Mouse (Mus musculus) 416B (cell line): ENCODE measurements around the gene Chmp5.
"Not testable (repeated sequence)": the region's sequence is repeated elsewhere in the genome, so short reads cannot be mapped to it uniquely, and the experiment has no call there.

ENCODE experiments used
- DNase-seq: peaks from one replicate; pipeline ENCODE4 v3.0.0; 2011; ENCODE audit warnings: low read depth

The Chmp5 gene

DNA sequence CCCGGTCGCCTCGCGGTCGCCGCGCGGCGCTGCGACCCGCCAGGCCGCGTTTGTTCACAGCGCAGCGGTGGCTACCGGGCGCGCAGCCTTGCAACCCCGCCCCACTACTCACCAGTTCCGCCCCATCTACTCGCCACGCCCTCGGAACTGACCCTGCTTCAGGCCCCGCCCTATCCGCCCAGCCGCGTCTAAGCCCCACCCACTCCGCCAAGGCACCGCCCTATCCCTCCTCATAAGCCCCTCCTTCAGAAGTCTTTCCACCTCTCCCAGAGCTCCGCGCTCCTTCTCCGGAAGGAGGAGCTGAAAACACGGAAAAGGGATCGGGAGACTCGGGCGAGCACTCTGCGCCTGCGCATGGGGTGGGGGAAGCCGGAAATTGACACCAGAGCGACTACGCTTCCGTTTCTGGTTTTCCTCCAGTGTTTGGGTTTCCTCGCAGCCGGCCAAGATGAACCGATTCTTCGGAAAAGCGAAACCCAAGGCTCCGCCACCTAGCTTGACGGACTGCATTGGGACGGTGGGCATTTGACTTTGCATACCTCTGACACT lies at the start of gene Chmp5, which contains the start of gene Bag1:
Gene Chmp5, plus strand, starts transcription at position 248 of the 549 bp plus-strand sequence.
Gene Bag1, minus strand, starts transcription at position 135 of the 549 bp plus-strand sequence.
- peak; percentile 99 for DNase-seq

DNA sequence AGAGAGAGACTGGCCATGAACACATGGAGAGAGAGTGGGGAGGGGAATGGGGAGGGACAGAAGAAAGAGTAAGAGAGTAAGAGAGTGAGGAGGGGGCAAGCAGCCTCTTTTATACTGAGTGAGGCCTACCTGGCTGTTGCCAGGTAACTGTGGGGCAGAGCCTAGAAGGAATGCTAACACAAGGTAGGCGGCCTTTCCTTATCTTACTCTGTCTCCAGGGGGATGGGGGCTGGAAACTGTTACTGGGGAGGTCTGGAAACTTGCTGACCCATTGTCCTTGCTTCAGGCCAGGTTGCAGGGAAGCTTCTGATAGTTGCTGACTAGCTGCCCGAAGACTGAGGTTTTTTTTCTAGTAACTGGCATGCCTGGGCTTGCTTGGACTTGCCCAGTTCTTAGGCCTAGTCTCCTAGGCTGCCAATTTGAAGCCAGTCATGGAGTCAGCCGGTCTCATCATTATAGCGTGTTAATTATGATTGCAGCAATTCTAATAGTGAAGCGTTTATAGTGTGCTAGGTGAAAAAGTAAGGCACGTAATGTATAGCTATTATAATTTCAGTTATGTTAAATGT lies 49.6 kb upstream of the Chmp5 start:
- DNase-seq: no peak

DNA sequence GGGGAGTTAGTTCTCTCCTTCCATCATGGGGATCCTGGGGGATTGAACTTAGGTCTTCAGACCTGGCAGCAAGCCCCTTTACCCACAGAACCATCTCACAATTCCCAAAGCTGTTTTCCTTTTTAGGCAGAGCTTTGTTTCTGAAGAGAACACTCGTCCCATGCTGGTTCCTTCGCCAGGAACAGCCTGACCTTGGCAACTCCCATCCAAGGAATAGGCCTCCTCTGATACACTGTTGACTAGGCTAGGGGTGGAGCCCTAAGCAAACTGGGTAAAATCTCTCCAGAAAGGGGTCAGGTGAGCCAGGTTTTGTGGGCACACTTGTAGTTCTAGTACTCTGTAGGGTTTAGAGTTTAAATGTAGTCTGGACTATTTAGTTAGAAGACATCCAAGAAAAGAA lies 48.9 kb upstream of the Chmp5 start:
- no peak for DNase-seq

DNA sequence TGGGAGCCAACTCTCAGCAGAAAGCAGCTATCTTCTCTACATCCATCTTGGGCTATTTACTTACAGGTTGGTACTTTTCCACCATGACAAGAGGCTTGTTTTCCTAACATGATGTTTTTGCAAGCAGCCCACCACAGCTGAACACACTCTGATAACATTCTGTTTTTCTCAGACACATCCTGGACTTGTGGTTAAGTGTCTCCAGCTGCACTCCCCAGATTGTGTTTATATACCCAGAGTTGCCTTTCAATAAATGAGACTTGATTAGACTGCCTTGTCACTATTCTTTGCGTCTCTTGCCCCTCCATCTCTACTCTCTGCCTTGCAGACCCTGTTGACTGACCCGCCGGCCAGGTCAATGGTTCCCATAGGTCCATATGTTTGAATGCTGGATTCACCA lies 48.1 kb upstream of the Chmp5 start:
- peak; percentile 65 for DNase-seq

DNA sequence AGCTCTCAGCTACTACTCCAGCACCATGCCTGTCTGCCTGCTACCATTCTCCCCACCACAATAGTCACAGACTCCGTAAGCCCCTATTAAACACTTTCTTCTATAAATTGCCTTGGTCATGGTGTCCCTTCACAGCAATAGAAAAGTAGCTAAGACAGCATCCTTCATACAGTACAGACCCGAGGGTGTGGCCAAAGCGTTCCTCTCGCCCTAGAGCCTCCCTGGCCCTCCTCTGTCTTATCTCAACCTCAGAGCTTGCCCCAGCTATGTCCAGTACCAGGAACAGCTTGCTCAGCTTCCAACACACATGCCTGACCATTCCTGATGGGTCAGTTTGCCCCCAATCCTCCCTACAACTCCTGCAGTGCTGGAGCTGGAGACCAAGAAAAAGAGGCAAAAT lies 47.6 kb upstream of the Chmp5 start:
- no peak for DNase-seq

DNA sequence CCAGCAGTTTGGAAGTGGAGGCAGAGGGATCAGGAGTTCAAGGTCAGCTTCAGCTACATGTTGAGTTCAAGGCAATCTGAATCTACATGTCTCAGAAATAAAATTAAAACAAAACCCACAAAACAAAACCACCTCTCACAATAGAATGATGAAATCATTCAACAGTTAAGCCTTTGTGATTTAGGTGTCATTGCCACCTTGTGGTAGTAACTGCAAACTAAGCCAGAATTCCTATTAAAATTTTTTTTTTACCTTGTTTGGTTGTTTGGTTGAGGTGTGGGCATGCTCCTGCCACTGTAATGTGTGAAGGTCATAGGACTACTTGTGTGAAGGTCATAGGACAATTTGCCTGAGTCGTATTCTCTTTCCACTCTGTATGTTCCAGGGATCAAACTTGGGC lies 41.9 kb upstream of the Chmp5 start:
- peak; percentile 82 for DNase-seq

DNA sequence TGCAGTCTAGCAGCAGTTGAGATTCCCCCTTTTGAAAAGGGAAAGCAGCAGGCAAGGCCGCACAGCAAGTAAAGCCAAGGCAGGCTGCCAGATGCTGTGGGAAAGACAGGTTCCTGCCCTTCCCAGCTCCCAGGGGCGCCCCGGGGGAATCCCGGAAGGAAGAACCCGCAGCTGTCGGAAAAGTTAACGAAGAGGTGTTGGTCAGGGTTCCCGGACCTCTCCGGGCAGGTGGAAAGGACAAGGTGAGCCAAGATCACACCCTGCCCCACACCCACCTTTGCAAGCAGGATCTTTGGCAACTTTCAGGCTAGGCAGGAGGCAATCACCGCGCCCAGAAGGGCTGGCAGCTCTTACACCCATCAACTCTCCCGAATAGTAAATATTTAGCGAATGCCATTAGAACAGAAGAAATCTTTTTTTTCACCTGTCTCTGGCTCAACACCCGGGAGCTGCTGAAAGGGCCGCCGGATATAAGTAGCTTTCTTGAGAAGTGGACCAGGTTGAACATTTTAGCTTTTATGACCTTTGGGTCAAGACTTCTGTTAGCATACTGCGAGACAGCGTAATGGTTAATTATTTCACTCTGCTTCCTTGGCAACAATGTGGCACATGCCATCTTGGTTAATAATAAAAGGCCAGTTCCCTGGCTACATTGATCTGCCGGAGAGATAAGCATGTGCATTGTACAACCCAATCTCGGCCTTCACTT lies 39.8 kb upstream of the Chmp5 start:
- no peak for DNase-seq

DNA sequence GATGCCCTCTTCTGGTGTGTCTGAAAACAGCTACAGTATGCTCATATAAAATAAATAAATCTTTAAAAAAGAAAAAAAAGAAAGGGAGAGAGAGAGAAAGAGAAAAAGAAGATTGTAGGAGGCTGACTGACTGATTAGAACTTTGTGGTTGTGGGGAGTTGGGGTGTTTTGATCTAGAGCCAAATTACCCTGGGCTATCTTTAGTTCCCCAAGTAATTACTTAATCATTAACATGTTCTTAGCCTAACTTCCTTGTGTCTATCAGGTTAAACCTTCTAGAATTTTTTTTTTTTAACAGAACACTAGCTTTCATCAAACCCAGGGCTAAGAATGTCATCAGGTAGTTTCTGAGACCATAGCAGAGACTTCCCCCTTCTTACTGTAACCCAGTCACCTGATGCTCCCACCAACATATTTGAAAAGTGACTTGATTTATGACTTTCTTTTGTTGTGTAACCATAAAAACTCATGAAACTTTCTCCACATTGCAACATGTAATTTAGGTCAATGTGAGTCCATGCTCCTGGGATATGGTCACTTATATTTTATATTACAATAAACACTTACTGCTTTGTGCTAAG lies 33.8 kb upstream of the Chmp5 start:
- DNase-seq: peak; percentile 26

DNA sequence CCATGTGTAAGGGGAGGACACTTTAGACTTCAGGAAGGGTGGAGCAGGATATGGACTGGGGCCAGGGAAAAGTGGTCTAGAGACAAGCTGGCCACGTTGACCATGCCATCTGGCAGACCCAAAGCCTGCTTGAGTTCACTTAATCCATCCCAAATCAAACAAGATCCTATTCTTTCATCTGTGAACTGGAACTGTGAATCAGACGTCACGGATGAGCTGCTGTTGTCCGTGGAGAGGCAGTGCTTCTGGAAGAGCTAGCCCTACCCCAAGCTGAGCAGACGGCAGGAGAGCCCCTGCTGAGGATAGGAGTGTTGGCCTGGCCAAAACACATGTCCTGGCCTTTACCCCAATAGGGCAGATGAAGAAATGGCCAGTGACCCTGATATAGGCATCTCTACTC lies 32.3 kb upstream of the Chmp5 start:
- DNase-seq: no peak

DNA sequence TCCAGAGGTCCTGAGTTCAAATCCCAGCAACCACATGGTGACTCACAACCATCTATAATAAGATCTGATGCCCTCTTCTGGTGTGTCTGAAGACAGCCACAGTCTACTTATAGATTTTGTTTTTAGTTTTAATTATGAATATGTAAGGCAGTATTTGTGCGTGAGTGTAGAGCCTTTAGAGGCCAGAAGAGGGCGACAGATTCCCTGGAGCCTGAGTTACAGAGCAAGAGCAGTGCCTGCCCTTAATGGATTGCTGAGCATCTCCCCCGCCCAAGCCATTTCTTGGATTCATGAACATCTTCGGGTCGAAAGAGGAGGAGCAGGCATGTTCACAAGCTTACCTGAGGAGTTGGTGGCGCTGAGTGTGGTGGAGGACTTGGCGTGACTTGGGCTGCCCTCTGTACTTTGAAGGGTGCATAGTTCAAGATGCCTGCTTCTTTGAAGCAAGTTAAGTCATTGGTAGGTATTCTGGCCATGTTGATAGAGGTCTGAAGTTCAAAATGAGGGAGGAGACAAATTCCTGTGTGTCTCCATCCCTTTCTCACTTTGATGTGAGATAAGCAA lies 31.5 kb upstream of the Chmp5 start:
- peak; percentile 42 for DNase-seq

DNA sequence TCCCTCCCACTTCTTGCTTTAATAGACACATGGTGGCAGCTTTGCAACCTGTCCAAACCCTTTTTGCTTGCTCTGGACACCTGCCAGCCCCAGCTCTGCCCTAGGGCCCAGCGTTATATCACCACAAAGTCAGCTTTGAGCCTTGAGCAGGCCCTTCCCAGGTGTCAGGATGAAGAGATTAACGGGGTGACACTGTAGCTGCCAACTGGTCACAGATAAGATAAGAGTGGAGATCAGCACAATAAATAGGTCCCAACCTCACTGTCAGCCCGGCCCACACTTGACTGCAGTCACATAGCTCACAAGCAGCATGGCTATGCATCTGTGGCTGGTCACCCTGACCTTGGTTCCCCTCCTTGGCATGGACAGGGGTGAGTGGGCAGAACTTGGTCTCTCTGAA lies 28.4 kb upstream of the Chmp5 start, which contains the start of gene Spink4:
Gene Spink4, plus strand, starts transcription at position 268 of the 400 bp plus-strand sequence.
- DNase-seq: no peak

DNA sequence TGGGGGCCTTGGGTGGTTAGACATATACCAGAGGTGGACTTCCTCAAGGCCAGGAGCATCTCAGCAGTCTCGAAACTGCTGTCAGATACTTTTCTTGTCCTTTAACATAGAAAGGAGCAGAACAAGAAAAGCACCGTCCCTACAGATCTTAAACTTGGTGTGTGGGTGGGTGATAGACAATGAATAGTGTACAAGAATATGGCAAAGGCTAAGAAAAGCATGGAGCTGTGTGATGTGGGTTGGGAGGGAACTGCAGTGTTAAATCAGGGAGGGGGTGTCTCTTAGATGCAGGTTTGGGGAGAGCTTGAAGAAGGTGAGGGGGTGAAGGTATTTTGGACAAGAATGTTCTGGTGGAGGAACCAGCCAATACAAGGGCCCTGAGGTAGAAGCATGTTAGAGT lies 27.6 kb upstream of the Chmp5 start:
- DNase-seq: no peak

DNA sequence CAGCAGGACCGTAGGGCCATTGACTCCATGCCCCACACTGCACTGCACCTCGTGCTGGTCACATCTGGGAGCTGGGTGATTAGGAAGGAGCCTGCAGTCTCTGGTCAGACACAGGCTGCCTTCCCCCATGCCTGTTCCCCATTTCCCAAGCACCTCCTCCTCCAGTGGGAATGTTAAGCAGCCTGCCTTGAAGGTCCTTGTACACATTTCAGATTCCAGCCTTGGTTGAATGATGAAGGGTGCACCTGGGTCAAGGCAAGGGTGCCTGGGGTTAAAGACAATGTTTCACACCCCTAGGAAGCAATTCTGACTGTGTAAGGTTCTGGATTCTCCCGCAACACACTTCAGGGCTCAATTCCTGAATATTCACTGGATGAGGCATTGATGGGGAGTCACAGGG lies 26.9 kb upstream of the Chmp5 start:
- DNase-seq: no peak

DNA sequence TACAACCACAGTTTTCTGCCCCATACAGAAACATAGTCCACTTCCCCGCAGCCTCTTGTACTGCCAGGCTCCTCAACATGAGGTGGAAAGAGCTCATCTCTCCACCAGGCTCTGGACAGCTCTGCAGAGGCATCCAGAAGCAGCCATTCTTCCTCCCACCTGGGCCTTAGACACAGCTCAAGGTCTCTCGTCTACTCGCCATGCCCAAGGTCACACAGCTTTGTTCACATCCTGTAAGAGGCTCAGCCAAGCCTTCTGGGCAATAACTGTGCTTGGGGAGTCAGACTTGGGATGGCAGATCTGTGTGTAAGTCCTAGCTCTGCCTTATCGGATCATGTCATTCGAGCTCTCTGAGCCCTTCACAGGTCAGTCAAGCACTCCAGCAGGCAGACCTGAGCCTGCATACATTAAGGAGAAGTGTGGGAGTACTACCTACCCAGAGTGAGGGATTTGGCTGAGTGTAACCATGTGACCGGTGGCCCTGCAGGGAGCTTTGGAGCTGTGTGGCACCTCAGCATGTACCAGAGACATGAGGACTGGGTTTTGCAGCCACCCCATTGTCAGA lies 25.0 kb upstream of the Chmp5 start:
- DNase-seq: no peak

DNA sequence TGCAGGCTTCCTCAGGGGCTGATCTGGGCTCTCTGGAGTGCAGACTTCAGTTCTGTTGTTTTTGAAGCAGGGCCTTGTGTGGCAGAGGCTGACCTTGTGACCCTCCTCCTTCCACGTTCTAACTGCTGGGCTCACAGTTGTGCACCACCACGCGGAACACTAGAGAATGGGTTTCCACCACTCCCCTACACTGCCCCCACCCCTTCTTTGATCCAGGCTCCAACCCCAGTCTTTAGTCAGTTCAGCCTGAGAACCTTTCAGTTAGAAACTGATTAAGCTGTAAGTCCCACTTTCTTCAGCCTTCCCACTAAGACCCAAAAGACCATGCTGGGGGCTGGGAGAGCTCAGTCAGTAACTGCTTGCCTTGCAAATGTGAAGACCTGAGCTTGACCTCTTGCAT lies 22.6 kb upstream of the Chmp5 start:
- DNase-seq: no peak

DNA sequence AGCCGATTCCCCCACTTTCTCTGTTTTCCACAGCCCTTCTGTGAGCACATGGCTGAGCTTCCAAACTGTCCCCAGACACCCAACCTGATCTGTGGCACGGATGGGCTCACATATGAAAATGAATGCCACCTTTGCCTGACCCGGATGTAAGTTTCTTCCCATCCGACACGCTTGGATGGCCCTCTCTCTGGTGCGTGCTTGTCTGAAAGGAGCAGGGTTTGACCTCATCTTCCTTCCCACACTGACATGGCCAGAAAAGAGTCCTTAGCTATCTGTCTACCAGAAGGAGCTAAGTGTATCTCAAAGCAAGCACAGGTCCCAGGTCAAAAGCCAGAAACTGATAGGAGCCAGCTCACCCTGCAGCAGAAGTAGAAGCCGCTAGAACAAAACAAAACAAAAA lies 19.2 kb upstream of the Chmp5 start:
- DNase-seq: no peak

DNA sequence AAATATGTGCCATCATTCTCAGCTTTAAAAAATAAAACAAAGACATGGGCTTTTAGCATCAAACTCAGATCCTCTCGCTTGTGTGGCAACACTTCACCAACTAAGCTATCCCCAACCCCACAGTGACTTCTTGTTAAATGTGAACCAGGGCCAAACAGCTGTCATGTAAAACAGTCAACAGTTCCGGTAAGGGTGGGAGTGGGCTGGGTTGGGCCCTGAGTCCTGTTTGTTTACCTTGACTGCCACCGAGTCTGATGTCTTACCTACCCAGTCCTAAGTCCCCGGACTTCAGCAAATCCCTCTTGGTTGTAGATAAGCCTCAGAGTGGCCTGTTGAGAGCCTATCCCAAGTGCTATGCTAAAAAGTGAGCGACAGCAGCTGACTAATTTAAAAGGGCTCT lies 14.5 kb upstream of the Chmp5 start:
- DNase-seq: no peak

DNA sequence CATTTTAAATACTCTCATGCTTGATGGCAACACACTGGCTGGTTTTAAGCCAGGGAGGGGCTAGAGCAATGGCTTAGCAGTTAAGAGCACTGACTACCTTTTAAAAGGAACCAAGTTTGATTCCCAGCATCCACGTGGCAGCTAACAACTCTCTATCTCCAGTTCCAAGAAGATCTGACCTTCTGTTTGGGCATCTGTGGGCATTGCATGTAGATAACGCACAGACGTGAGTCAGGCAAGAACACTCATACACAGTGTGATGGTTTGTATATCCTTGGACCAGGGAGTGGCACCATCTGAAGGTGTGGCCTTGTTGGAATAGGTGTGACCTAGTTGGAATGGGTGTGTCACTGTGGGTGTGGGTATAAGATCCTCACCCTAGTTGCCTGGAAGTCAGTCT lies 13.8 kb upstream of the Chmp5 start:
- DNase-seq: not testable (repeated sequence)

DNA sequence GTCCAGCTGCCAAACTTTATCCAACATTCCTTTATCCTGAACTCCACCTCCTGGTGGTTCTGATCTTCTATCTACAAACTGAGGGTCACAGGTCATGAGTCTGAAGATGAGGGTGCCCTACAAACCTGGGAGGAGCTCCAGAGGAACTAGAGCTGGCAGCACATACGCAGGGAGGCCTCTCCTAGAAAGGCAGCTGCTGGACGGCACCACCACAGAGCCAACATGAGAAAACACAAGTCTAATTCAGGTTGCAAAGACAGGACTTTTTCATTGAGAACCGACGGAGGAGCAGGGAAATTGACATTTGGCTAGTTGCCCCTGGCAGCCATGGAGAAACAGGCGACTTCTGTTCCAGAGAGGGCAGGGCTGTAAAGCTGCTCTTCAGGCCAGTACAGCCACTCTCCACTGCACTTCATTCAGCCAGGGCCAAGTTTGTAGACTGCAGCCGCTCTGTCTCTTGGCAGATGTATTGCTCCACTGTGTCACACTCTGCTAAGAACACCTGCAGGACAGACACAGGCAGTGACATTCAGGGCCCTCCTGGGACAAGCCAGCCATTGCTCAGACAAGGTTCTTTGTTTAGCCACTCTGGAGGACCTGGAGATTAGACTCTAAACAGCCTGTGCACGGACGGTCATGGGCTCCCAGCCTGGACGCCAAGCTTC lies 11.9 kb upstream of the Chmp5 start:
- no peak for DNase-seq

DNA sequence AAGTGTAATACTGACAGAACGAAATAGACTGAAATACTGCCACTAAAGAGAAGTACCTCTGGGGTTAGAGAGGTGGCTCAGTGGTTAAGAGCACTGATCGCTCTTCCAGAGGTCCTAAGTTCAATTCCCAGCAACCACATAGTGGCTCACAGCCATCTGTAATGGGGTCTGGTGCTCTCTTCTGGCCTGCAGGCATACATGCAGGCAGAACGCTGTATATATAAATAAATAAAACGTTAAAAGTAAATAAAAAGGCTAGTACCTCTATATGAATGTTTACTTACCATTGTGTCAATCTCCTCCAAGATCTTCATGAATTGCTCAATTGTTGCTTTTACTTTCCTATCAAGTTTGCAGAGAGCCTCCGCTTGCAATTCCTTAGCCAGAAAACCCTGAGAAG lies 9.4 kb upstream of the Chmp5 start:
- DNase-seq: no peak

DNA sequence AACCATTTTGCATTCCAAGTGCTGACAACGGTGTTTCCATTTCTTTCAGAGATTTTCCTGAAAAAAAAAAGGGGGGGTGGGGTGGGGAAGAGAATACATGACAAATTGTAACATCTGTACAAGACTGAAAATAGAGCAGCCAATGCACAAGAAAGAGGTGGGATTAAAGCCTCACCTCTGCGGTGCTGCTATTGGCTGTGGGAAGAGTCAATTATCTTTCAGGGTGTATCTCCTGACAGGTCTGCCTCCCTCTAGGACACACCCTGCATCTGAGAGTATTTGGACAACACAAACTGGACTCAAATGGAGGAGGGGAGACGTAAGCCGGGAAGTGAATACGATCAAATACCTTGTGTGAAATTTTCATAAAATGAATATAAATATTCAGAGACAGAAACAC lies 4.6 kb upstream of the Chmp5 start:
- DNase-seq: no peak

DNA sequence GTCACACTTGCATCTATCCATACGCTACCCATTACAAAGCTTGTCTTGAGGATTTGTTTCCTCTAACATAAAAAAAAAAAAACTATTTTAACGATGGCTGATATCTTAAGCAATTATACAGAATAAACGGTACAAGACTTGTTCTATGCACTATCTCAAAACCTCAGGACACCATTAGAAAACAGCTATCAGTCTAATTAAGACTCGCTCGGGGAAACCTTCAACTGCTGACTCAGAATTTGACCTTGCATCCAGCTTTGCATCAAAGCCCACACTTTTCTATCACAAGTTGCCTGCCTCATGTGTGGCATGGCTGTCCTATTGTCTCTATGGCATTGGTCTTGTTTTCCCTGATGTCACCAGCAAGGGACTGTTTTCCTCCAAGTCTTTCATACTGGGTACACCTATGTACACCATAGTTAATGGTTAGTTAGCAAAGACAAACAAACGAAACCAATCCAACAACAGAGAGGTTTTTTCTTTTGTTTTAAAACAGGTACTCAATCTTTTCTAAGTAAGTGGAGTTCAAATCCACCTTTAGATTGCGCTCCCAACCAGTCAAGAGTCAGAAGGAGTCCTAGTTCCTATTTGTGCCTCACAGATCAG lies 1.6 kb upstream of the Chmp5 start:
- peak; percentile 19 for DNase-seq
